Mouse (Mus musculus): Measurements from ENCODE around the gene Sec16b.

The Sec16b gene

DNA sequence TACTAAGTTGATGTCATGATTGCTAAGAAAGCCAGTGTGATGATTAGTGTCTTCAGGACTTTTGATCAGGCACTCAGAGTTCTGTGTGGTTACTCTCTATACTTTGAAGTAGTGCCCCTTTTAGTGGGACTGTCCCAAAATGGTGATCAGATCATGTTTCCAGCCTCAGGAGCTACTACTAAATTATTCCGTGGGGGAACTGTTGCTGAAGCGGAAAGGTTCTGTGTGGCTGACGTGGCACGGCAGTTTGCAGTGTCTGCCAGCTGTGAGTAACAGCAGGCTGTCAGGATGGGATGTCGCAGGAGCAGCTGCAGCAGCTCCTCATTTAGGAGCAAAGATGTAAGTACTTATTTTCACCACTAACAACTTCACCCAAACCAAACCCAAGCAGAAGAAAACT, at the start of gene Sec16b:
Gene Sec16b (plus strand): TSS at position 207 of the 400 bp plus-strand sequence.
- H3K9me3 ChIP-seq (ENCODE audit: low read length) = peaks cover 18% of the 10 kb centered on the region
- H3K27me3 ChIP-seq (ENCODE audit: insufficient read depth, low read length) = no peaks in the 10 kb centered on the region
- TF ChIP-seq CTCF (conservative IDR thresholded peaks at IDR 0.05; ENCODE audit: low read length) (no peak), NANOG (IDR thresholded peaks at IDR 0.05; ENCODE audit: borderline replicate concordance, low read length) (no peak), POU5F1 (IDR thresholded peaks at IDR 0.05; ENCODE audit: borderline replicate concordance, low read length) (no peak)
- no peaks in the 10 kb centered on the region for H3K36me3 ChIP-seq (ENCODE audit: insufficient read depth, low read length)
- no peak within 1 kb of the TSS for H3K4me3 ChIP-seq (replicated peaks; ENCODE audit: low read length)
- H3K4me1 ChIP-seq (replicated peaks; ENCODE audit: low read depth, low read length) = no peaks in the 10 kb centered on the region

- TF ChIP-seq CTCF (conservative IDR thresholded peaks at IDR 0.05; ENCODE audit: low read length) (no peak), POU5F1 (IDR thresholded peaks at IDR 0.05; ENCODE audit: borderline replicate concordance, low read length) (no peak), NANOG (IDR thresholded peaks at IDR 0.05; ENCODE audit: borderline replicate concordance, low read length) (no peak)
- H3K9me3 ChIP-seq (ENCODE audit: low read length) = no peaks in the 10 kb centered on the region
- peak overlapping the region; percentile 45 for H3K4me3 ChIP-seq (replicated peaks; ENCODE audit: low read length)
- H3K4me1 ChIP-seq (replicated peaks; ENCODE audit: low read depth, low read length) = peaks cover 30% of the 10 kb centered on the region
- H3K36me3 ChIP-seq (ENCODE audit: insufficient read depth, low read length) = no peaks in the 10 kb centered on the region
- no peaks in the 10 kb centered on the region for H3K27me3 ChIP-seq (ENCODE audit: insufficient read depth, low read length)
Measured at GRCm38 (mm10) chr1:157457789-157458188, 48.7 kb upstream of the Sec16b start.

DNA sequence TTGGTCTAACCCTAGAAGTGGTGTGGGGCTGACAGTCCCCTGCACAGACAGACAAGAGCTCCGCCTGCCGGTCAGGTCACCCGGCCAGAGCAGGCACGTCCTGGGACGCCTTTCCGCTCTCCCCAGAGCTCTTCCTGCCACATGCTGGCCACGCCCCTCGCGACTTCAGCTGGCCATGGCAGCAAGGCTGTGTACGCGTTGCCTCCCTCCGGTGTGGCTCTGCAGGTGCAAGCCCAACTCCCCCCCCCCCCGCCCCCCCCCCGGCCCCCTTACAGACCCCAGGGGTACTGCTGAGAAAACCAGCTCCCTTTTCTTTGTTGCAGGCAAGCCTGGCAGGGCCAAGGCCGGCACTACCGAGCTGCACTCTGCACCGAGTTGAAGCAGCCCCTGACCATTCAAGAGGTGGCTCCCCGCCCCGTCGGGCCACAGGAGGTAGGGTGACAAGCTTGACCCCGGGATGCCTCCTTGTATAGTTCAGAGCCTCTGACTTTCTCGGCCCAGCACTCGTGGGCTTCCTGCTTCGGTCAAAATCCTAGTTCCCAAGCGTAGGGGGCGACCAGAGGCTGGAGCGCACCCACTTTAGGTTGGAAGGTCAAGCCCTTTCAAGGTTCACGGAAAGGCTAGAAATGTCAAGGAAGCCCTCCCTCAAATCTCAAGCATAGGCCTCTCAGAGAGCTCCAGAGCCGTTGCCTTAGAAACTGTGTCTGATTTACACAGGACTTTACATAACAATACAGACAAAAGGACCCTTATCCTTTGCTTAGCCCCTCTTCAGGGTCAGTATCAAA, 47.9 kb upstream of the Sec16b start, which contains the start of gene Cryzl2:
Gene Cryzl2 (plus strand): TSS at position 157 of the 788 bp plus-strand sequence.
- peaks cover 22% of the 10 kb centered on the region for H3K4me1 ChIP-seq (replicated peaks; ENCODE audit: low read depth, low read length)
- H3K36me3 ChIP-seq (ENCODE audit: insufficient read depth, low read length) = no peaks in the 10 kb centered on the region
- H3K4me3 ChIP-seq (replicated peaks; ENCODE audit: low read length) = peak within 1 kb of the TSS; percentile 71
- TF ChIP-seq POU5F1 (IDR thresholded peaks at IDR 0.05; ENCODE audit: borderline replicate concordance, low read length) (no peak), NANOG (IDR thresholded peaks at IDR 0.05; ENCODE audit: borderline replicate concordance, low read length) (no peak), CTCF (conservative IDR thresholded peaks at IDR 0.05; ENCODE audit: low read length) (peak; percentile 62)
- H3K9me3 ChIP-seq (ENCODE audit: low read length) = no peaks in the 10 kb centered on the region
- H3K27me3 ChIP-seq (ENCODE audit: insufficient read depth, low read length) = no peaks in the 10 kb centered on the region

- no peak overlapping the region for H3K4me3 ChIP-seq (replicated peaks; ENCODE audit: low read length)
- TF ChIP-seq NANOG (IDR thresholded peaks at IDR 0.05; ENCODE audit: borderline replicate concordance, low read length) = no peak
- TF ChIP-seq CTCF (conservative IDR thresholded peaks at IDR 0.05; ENCODE audit: low read length) = no peak
- no peak for TF ChIP-seq POU5F1 (IDR thresholded peaks at IDR 0.05; ENCODE audit: borderline replicate concordance, low read length)
- H3K9me3 ChIP-seq (ENCODE audit: low read length) = no peaks in the 10 kb centered on the region
- H3K36me3 ChIP-seq (ENCODE audit: insufficient read depth, low read length) = no peaks in the 10 kb centered on the region
- H3K27me3 ChIP-seq (ENCODE audit: insufficient read depth, low read length) = no peaks in the 10 kb centered on the region
- peaks cover 21% of the 10 kb centered on the region for H3K4me1 ChIP-seq (replicated peaks; ENCODE audit: low read depth, low read length)
Measured at GRCm38 (mm10) chr1:157459904-157460303, 46.6 kb upstream of the Sec16b start.

DNA sequence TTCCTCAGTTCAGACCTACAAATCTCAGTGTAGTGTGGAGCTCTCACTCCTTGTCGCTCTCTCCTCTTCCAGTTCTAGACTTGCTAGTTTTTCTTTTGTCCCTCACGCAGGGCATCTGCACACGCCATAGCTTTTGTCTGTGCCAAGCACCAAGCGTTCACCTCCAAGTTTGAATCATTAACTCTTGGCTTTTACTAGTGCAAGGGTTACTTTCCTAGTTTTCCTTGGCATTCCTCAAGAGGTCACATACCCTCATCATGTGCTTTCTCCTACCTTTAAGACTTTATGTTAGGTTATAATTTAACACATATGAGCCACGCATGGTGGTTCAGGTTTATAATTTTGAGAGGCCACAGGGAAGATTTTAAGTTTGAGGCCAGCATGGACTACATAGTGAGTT, 45.3 kb upstream of the Sec16b start:
- Histone ChIP-seq H3K4me3 (replicated peaks; ENCODE audit: low read length) (no peak overlapping the region), H3K27me3 (ENCODE audit: insufficient read depth, low read length) (no peaks in the 10 kb centered on the region), H3K9me3 (ENCODE audit: low read length) (no peaks in the 10 kb centered on the region), H3K4me1 (replicated peaks; ENCODE audit: low read depth, low read length) (peaks cover 21% of the 10 kb centered on the region), H3K36me3 (ENCODE audit: insufficient read depth, low read length) (no peaks in the 10 kb centered on the region)
- TF ChIP-seq NANOG (IDR thresholded peaks at IDR 0.05; ENCODE audit: borderline replicate concordance, low read length) (no peak), CTCF (conservative IDR thresholded peaks at IDR 0.05; ENCODE audit: low read length) (no peak), POU5F1 (IDR thresholded peaks at IDR 0.05; ENCODE audit: borderline replicate concordance, low read length) (no peak)

- Histone ChIP-seq H3K9me3 (ENCODE audit: low read length) (no peaks in the 10 kb centered on the region), H3K4me3 (replicated peaks; ENCODE audit: low read length) (no peak overlapping the region)
- TF ChIP-seq NANOG (IDR thresholded peaks at IDR 0.05; ENCODE audit: borderline replicate concordance, low read length) (no peak), POU5F1 (IDR thresholded peaks at IDR 0.05; ENCODE audit: borderline replicate concordance, low read length) (no peak), CTCF (conservative IDR thresholded peaks at IDR 0.05; ENCODE audit: low read length) (no peak)
Measured at GRCm38 (mm10) chr1:157462336-157462735, 44.2 kb upstream of the Sec16b start.

DNA sequence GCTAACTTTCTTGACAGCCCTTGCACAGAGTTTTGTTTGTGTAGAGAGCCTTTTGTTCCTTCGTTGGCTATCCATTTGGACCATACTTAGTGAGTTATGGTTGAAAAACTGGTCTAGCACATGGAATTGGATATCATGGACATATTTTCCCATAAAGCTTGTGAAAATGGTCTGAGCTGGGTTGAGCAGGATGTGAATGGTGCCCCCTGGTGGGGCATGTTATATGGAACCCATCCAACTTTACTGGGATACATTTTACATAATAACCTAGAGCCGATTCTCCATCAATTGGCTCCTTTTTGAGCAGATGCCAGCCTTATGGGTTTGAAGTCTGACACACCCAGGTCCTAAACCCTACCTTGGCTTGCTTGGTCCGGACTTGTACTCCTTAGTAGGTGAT, 41.3 kb upstream of the Sec16b start:
- TF ChIP-seq POU5F1 (IDR thresholded peaks at IDR 0.05; ENCODE audit: borderline replicate concordance, low read length) = no peak
- TF ChIP-seq CTCF (conservative IDR thresholded peaks at IDR 0.05; ENCODE audit: low read length) = peak; percentile 35
- H3K4me1 ChIP-seq (replicated peaks; ENCODE audit: low read depth, low read length) = no peaks in the 10 kb centered on the region
- no peak overlapping the region for H3K4me3 ChIP-seq (replicated peaks; ENCODE audit: low read length)
- no peaks in the 10 kb centered on the region for H3K27me3 ChIP-seq (ENCODE audit: insufficient read depth, low read length)
- no peaks in the 10 kb centered on the region for H3K9me3 ChIP-seq (ENCODE audit: low read length)
- no peaks in the 10 kb centered on the region for H3K36me3 ChIP-seq (ENCODE audit: insufficient read depth, low read length)

More at GRCm38 (mm10) chr1:157462336-157462735, 44.2 kb upstream of the Sec16b start:
- H3K4me1 ChIP-seq (replicated peaks; ENCODE audit: low read depth, low read length) = peaks cover 21% of the 10 kb centered on the region
- H3K36me3 ChIP-seq (ENCODE audit: insufficient read depth, low read length) = no peaks in the 10 kb centered on the region
- no peaks in the 10 kb centered on the region for H3K27me3 ChIP-seq (ENCODE audit: insufficient read depth, low read length)

DNA sequence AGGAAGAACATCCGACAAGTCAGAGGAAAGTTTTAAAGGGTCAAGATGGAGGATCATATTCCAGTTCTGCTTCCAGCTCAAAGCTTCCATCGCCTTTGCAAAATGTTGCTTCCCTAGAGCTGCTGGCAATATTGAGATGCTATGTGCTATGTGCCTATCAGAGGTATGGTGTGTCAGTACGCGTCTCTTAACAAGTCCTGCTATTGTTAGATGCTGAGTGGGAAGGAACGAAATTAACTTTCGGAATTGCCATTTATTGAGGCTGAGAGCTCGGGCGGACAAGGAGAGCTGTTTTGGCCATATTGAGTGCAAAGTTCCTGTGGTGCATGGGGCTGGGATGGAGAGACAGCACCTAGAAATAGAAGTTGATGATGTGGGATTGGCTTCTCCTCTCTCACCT, 38.7 kb upstream of the Sec16b start:
- Histone ChIP-seq H3K4me1 (replicated peaks; ENCODE audit: low read depth, low read length) (no peaks in the 10 kb centered on the region), H3K27me3 (ENCODE audit: insufficient read depth, low read length) (no peaks in the 10 kb centered on the region), H3K9me3 (ENCODE audit: low read length) (no peaks in the 10 kb centered on the region), H3K4me3 (replicated peaks; ENCODE audit: low read length) (no peak overlapping the region), H3K36me3 (ENCODE audit: insufficient read depth, low read length) (no peaks in the 10 kb centered on the region)
- no peak for TF ChIP-seq NANOG (IDR thresholded peaks at IDR 0.05; ENCODE audit: borderline replicate concordance, low read length)
- TF ChIP-seq CTCF (conservative IDR thresholded peaks at IDR 0.05; ENCODE audit: low read length) = no peak
- TF ChIP-seq POU5F1 (IDR thresholded peaks at IDR 0.05; ENCODE audit: borderline replicate concordance, low read length) = no peak

Data from E14TG2a.4 (cell line).